Mouse (Mus musculus): ENCODE measurements around the gene Wfdc6b. TPM values are rescaled to one million over a fixed set of nuclear protein-coding genes. Genes with fewer than 3 reads are reported as not detected.
"Not testable (repeated sequence)": the region's sequence is repeated elsewhere in the genome, so short reads cannot be mapped to it uniquely, and the experiment has no call there.

The Wfdc6b gene
- total RNA-seq (2021), result not detected
- long read RNA-seq, result 0 reads

GRCm38 (mm10) chr2:164613471-164613870 is at the start of gene Wfdc6b, which contains the start of gene Wfdc8:
TSS of gene Wfdc6b (plus strand) at chr2:164613522.
TSS of gene Wfdc8 (minus strand) at chr2:164613626.
- DNase-seq (ENCODE audit: low spot score in 2 of 2), result peak; percentile 20 to 29

GRCm38 (mm10) chr2:164564346-164564745 is 49.0 kb upstream of the Wfdc6b start:
- DNase-seq (ENCODE audit: low spot score in 2 of 2), result no peak

GRCm38 (mm10) chr2:164566997-164567396 is 46.3 kb upstream of the Wfdc6b start:
- no peak for DNase-seq (ENCODE audit: low spot score in 2 of 2)

- DNase-seq (ENCODE audit: low spot score in 2 of 2), result no peak
Observed at GRCm38 (mm10) chr2:164567460-164567859, 45.9 kb upstream of the Wfdc6b start.

- DNase-seq (ENCODE audit: low spot score in 2 of 2), result not testable (repeated sequence)
Observed at GRCm38 (mm10) chr2:164573359-164573758, 40.0 kb upstream of the Wfdc6b start, which contains the start of gene Spint3. TSS of gene Spint3 (minus strand) at chr2:164573459.

- DNase-seq (ENCODE audit: low spot score in 2 of 2), result not testable (repeated sequence)
Observed at GRCm38 (mm10) chr2:164585025-164585725, 28.1 kb upstream of the Wfdc6b start, which contains the start of gene Wfdc6a. TSS of gene Wfdc6a (minus strand) at chr2:164585447.

GRCm38 (mm10) chr2:164592014-164592413 is 21.3 kb upstream of the Wfdc6b start:
- peak; percentile 37 to 49 for DNase-seq (ENCODE audit: low spot score in 2 of 2)

GRCm38 (mm10) chr2:164593494-164593893 is 19.8 kb upstream of the Wfdc6b start, which contains the start of gene Eppin:
TSS of gene Eppin (minus strand) at chr2:164593594.
- DNase-seq (ENCODE audit: low spot score in 2 of 2), result no peak

GRCm38 (mm10) chr2:164600179-164600578 is 13.1 kb upstream of the Wfdc6b start:
- no peak for DNase-seq (ENCODE audit: low spot score in 2 of 2)

- no peak for DNase-seq (ENCODE audit: low spot score in 2 of 2)
Observed at GRCm38 (mm10) chr2:164603482-164603881, 9.8 kb upstream of the Wfdc6b start.

GRCm38 (mm10) chr2:164604411-164604810 is 8.9 kb upstream of the Wfdc6b start:
- no peak for DNase-seq (ENCODE audit: low spot score in 2 of 2)

GRCm38 (mm10) chr2:164608781-164609180 is 4.5 kb upstream of the Wfdc6b start:
- no peak for DNase-seq (ENCODE audit: low spot score in 2 of 2)

- DNase-seq (ENCODE audit: low spot score in 2 of 2), result no peak
Observed at GRCm38 (mm10) chr2:164615386-164615785, 2.1 kb downstream of the Wfdc6b start.

- no peak for DNase-seq (ENCODE audit: low spot score in 2 of 2)
Observed at GRCm38 (mm10) chr2:164619050-164619449, 5.7 kb downstream of the Wfdc6b start.

GRCm38 (mm10) chr2:164621775-164622174 is 8.5 kb downstream of the Wfdc6b start:
- DNase-seq (ENCODE audit: low spot score in 2 of 2), result no peak

- no peak for DNase-seq (ENCODE audit: low spot score in 2 of 2)
Observed at GRCm38 (mm10) chr2:164635266-164635665, 21.9 kb downstream of the Wfdc6b start.

- no peak for DNase-seq (ENCODE audit: low spot score in 2 of 2)
Observed at GRCm38 (mm10) chr2:164638696-164639095, 25.4 kb downstream of the Wfdc6b start, which contains the start of gene Wfdc16. TSS of gene Wfdc16 (minus strand) at chr2:164638796.

- no peak for DNase-seq (ENCODE audit: low spot score in 2 of 2)
Observed at GRCm38 (mm10) chr2:164641129-164641528, 27.8 kb downstream of the Wfdc6b start.

- peak; percentile 35 to 48 for DNase-seq (ENCODE audit: low spot score in 2 of 2)
Observed at GRCm38 (mm10) chr2:164641881-164642673, 28.8 kb downstream of the Wfdc6b start.

- DNase-seq (ENCODE audit: low spot score in 2 of 2), result peak; percentile 54 to 56
Observed at GRCm38 (mm10) chr2:164655858-164656257, 42.5 kb downstream of the Wfdc6b start, which contains the start of gene Wfdc10. TSS of gene Wfdc10 (plus strand) at chr2:164656046.

GRCm38 (mm10) chr2:164656483-164656882 is 43.2 kb downstream of the Wfdc6b start, which contains the start of gene Wfdc9:
TSS of gene Wfdc9 (minus strand) at chr2:164656583.
- DNase-seq (ENCODE audit: low spot score in 2 of 2), result no peak

- DNase-seq (ENCODE audit: low spot score in 2 of 2), result no peak
Observed at GRCm38 (mm10) chr2:164664851-164665250, 51.5 kb downstream of the Wfdc6b start.

Data from layer of hippocampus, postnatal 10 days (tissue).